Mouse (Mus musculus) spleen, adult 2 months (tissue): ENCODE measurements around the gene Nrap.

ENCODE experiments used
- CTCF ChIP-seq: fragments of 200-500 bp; IDR thresholded peaks from 2 replicates; pipeline ENCODE4 v1.5.1; 2011; ENCODE audit warnings: mild to moderate bottlenecking, inconsistent platforms; ENCODE audit not compliant: insufficient read depth, insufficient read length, insufficient replicate concordance; ENCODE audit errors: extremely low read depth
- POLR2A ChIP-seq: fragments of 200-500 bp; IDR thresholded peaks from 2 replicates; pipeline ENCODE4 v1.6.1; 2011; ENCODE audit warnings: low read depth, low read length, inconsistent platforms

DNA sequence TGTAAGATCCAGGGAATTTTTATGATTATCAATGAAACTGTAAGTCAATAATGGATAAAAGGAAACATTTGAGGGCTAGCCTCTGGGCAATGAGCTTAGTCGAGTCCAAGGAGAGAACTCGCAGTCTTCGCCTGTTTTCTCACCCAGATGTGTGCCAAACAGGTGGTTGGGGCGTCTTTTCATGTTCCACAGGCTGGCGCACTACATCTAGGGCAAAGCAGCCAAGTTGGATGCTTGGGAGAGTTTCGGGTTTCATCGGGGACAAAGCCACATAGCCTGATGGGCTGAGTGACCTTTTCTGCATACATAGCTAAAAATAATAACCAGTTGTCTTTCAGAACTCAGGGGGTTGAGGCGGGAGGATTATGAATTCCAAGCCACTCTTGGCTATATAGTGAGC, 100.2 kb downstream of the Nrap start:
- TF ChIP-seq POLR2A = no peak
- no peak for TF ChIP-seq CTCF
